Mouse (Mus musculus) lung, adult 2 months (tissue): ENCODE results near the gene Gm20388.

Experiments used
- CTCF ChIP-seq: fragments of 200-500 bp; IDR thresholded peaks from 2 replicates; pipeline ENCODE4 v1.5.1; 2011; ENCODE audit warnings: mild to moderate bottlenecking, low read length, control low read depth; ENCODE audit not compliant: insufficient read depth
- POLR2A ChIP-seq: fragments of 200-500 bp; IDR thresholded peaks from 2 replicates; pipeline ENCODE4 v1.6.1; 2011; ENCODE audit warnings: low read depth, mild to moderate bottlenecking, control low read depth, low read length, borderline replicate concordance; ENCODE audit errors: extremely low read depth

DNA sequence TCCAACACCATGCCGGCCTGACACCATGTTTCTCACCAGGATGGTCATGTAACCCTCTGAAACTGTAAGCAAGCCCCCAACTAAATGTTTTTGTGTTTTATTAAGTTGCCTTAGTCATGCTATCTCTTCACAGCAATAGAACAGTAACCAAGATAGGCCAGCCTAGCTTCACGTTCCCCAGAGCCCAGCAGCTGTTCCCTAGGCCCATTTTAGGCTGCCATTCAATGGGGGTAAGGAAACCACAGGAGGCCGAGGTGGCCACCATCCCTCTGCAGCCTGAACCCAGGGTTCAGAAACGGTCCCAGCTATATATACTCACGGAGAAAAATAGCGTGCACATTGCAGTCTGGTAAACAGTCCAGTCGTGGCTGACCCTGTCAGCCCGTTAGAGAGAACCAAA, 2633.5 kb downstream of the Gm20388 start:
- no peak for TF ChIP-seq CTCF
- TF ChIP-seq POLR2A, result no peak
